Mouse (Mus musculus): ENCODE results near the gene Mphosph8. TPM values are rescaled to one million over a fixed set of nuclear protein-coding genes. Genes with fewer than 3 reads are reported as not detected.

The Mphosph8 gene
- polyA plus RNA-seq, 1 experiment from 2014 or later = 23.2 TPM

DNA sequence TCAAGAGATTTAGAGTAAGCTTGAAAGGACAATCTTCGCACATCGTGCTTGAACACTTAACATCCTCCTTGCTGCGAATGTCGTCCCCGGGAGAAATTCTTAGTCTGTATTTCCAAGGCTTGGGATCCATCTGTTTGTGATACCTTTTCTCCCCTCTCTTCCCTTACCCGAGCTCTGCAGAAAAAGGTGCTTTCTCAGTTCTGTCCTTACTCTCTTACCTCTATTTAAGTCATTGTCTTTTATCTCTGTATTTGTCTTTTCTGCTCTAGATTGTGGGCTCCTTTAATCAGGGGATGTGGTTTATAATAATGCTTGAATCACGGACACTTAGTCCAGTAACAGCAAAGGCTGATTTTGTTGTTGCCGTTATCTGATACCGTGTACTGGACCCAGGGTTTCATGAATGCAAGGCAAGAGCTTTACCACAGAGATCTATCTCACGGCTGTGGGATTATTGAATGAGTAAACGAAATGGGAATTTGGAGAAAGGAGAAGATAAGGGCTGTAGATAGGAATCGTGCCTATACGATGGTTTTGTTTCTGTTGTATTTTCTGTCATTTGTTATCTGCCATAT, 1.1 kb downstream of the Mphosph8 start:
- Histone ChIP-seq H3K27ac (ENCODE audit: low read length) (peak overlapping the region; percentile 92; the same call in 1 of the 2 replicates), H3K36me3 (ENCODE audit: control insufficient read depth, insufficient read depth, low read length) (no peaks in the 10 kb centered on the region)
- 3% methylated on average over 13 of the region's 13 CpGs for WGBS

DNA sequence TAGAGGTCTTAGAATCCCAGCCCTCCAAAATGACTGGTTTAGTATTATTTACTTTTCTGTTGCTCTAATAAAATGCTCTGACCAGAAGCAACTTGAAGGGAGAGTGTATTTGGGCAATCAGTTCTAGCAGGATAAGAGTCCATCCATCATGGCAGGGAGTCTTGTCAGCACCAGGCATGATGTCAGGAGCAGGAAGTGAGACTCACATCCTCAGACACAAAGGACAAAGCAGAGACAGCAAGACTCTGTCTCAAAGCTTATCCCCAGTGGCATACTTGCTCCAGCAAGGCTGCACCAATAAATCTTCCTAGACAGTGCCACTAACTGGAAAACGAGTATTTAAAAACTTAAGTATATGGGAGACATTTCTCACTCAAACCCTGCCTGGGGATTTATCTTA, 17.4 kb downstream of the Mphosph8 start:
- H3K4me2 ChIP-seq (ENCODE audit: low read depth, low read length) = no peak overlapping the region
- 33% methylated on average over 1 of the region's 1 CpGs for WGBS
- no peak for ATAC-seq
- H3K4me1 ChIP-seq (ENCODE audit: control insufficient read depth, insufficient read depth, low read length) = no peaks in the 10 kb centered on the region
- no peaks in the 10 kb centered on the region for H3K27me3 ChIP-seq (replicated peaks; ENCODE audit: control insufficient read depth, insufficient read depth, low read length)
- no peaks in the 10 kb centered on the region; the same call in 1 of the 2 replicates for H3K36me3 ChIP-seq (ENCODE audit: control insufficient read depth, insufficient read depth, low read length)
- no peak overlapping the region for H3K9ac ChIP-seq (ENCODE audit: low read depth, low read length)
- H3K9me3 ChIP-seq (ENCODE audit: control insufficient read depth, low read length) = no peaks in the 10 kb centered on the region
- no peak overlapping the region for H3K27ac ChIP-seq (ENCODE audit: low read length)
- no peak overlapping the region for H3K4me3 ChIP-seq (ENCODE audit: low read length)

More for the DNA sequence above, 1.1 kb downstream of the Mphosph8 start:
- Histone ChIP-seq H3K4me3 (ENCODE audit: low read length) (peak overlapping the region; percentile 91), H3K9ac (ENCODE audit: low read depth, low read length) (peak overlapping the region; percentile 87), H3K27me3 (replicated peaks; ENCODE audit: control insufficient read depth, insufficient read depth, low read length) (no peaks in the 10 kb centered on the region), H3K4me2 (ENCODE audit: low read depth, low read length) (peak overlapping the region; percentile 80), H3K4me1 (ENCODE audit: control insufficient read depth, insufficient read depth, low read length) (peaks cover 11% of the 10 kb centered on the region), H3K9me3 (ENCODE audit: control insufficient read depth, low read length) (no peaks in the 10 kb centered on the region)
- ATAC-seq = no peak

DNA sequence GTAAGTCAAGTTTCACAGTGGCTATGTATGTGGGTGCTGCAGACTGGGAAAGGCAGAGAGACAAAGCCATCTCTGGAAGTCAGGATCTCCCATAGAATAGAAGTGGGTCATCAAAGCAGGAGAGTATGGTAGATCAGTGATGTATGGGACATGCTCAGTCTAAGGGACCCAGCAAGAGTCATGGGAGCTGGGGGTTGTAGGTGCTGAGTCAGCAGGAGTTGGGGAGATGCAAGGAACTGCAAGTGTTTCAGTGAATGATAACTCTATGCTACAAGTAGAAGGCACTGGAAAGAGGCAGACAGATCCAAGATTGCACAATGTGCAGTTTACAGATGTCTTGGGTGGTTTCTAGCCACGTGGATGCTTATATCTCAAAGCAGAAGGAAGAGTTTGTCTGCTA, 21.1 kb downstream of the Mphosph8 start:
- H3K36me3 ChIP-seq (ENCODE audit: control insufficient read depth, insufficient read depth, low read length) = peaks cover 9% of the 10 kb centered on the region

DNA sequence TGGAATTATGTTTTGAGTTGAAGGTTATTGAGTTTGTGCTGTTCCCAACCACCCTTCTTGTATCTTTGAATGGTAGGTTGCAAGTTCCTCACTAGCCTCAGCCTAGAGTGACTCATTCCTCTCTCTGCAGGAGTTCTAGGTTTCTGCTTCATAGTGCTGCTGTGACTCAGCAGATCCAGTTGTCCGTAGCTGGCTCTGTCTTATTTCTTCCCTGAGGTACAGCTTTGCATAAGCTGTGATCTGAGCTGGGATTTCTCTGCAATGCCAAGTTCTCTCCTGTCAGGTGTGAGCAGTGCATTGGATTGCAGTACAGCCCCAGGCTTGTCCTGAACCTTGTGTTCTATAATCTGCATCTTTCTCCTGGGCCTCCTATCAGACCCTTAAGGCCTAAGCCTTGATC, 21.7 kb downstream of the Mphosph8 start:
- no peaks in the 10 kb centered on the region for H3K4me1 ChIP-seq (ENCODE audit: control insufficient read depth, insufficient read depth, low read length)
- no peak overlapping the region for H3K4me3 ChIP-seq (ENCODE audit: low read length)
- H3K9me3 ChIP-seq (ENCODE audit: control insufficient read depth, low read length) = no peaks in the 10 kb centered on the region
- H3K9ac ChIP-seq (ENCODE audit: low read depth, low read length) = no peak overlapping the region
- ATAC-seq = no peak
- H3K4me2 ChIP-seq (ENCODE audit: low read depth, low read length) = no peak overlapping the region
- no peaks in the 10 kb centered on the region for H3K27me3 ChIP-seq (replicated peaks; ENCODE audit: control insufficient read depth, insufficient read depth, low read length)
- H3K36me3 ChIP-seq (ENCODE audit: control insufficient read depth, insufficient read depth, low read length) = peaks cover 9% of the 10 kb centered on the region
- no peak overlapping the region for H3K27ac ChIP-seq (ENCODE audit: low read length)
- WGBS = 89% methylated on average over 1 of the region's 1 CpGs

More for the DNA sequence above, 21.1 kb downstream of the Mphosph8 start:
- Histone ChIP-seq H3K9me3 (ENCODE audit: control insufficient read depth, low read length) (no peaks in the 10 kb centered on the region), H3K4me1 (ENCODE audit: control insufficient read depth, insufficient read depth, low read length) (no peaks in the 10 kb centered on the region), H3K4me2 (ENCODE audit: low read depth, low read length) (no peak overlapping the region), H3K27ac (ENCODE audit: low read length) (no peak overlapping the region), H3K4me3 (ENCODE audit: low read length) (no peak overlapping the region), H3K9ac (ENCODE audit: low read depth, low read length) (no peak overlapping the region), H3K27me3 (replicated peaks; ENCODE audit: control insufficient read depth, insufficient read depth, low read length) (no peaks in the 10 kb centered on the region)
- ATAC-seq = no peak
- WGBS = 92% methylated on average over 1 of the region's 1 CpGs

DNA sequence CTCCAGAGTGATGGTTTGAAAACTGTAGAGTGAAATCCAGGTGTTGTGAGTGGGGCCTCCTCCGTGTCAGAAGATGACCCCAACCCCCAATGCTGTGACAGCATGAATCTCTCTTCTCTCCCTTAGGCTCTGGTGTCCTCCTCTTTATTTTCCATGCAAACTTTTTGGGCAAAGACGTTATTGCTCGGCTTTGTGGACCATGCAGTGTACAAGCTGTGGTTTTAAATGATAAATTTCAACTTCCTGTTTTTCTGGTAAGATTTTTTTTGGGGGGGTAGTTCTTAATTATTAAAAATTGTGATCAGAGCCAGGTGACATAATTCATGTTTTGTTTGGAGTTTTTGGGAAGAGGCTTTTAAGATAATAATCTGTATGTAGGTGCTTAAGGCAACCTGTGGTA, 27.4 kb downstream of the Mphosph8 start:
- no peak overlapping the region for H3K27ac ChIP-seq (ENCODE audit: low read length)
- WGBS = 74% methylated on average over 3 of the region's 3 CpGs
- H3K4me3 ChIP-seq (ENCODE audit: low read length) = no peak overlapping the region
- H3K4me1 ChIP-seq (ENCODE audit: control insufficient read depth, insufficient read depth, low read length) = no peaks in the 10 kb centered on the region
- H3K27me3 ChIP-seq (replicated peaks; ENCODE audit: control insufficient read depth, insufficient read depth, low read length) = no peaks in the 10 kb centered on the region
- H3K36me3 ChIP-seq (ENCODE audit: control insufficient read depth, insufficient read depth, low read length) = peaks cover 18% of the 10 kb centered on the region
- no peak overlapping the region for H3K4me2 ChIP-seq (ENCODE audit: low read depth, low read length)
- no peak overlapping the region for H3K9ac ChIP-seq (ENCODE audit: low read depth, low read length)
- no peaks in the 10 kb centered on the region for H3K9me3 ChIP-seq (ENCODE audit: control insufficient read depth, low read length)
- no peak for ATAC-seq

DNA sequence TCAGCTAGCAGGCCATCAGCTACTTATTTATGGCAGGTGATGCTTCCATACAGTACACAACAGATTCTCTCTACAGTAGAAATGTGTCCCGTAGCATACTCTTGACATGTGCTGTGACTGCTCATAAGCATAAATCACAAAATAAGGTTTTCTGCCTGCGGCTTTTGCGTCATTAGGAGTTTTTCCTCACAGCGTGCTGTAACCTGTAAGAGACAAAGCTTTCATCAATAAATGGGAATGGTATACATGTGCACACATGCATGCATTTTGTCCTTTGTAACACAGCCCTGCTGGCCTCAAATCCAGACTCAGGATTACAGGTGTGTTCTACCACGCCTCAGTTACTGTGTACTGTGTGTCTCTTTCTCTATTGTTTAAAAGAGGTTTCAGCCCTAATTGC, 29.8 kb downstream of the Mphosph8 start:
- H3K27ac ChIP-seq (ENCODE audit: low read length) = no peak overlapping the region
- H3K27me3 ChIP-seq (replicated peaks; ENCODE audit: control insufficient read depth, insufficient read depth, low read length) = no peaks in the 10 kb centered on the region
- H3K4me2 ChIP-seq (ENCODE audit: low read depth, low read length) = no peak overlapping the region
- H3K4me1 ChIP-seq (ENCODE audit: control insufficient read depth, insufficient read depth, low read length) = no peaks in the 10 kb centered on the region
- no peaks in the 10 kb centered on the region for H3K9me3 ChIP-seq (ENCODE audit: control insufficient read depth, low read length)
- no peak overlapping the region for H3K9ac ChIP-seq (ENCODE audit: low read depth, low read length)
- no peak for ATAC-seq
- H3K36me3 ChIP-seq (ENCODE audit: control insufficient read depth, insufficient read depth, low read length) = peaks cover 11% of the 10 kb centered on the region
- no peak overlapping the region for H3K4me3 ChIP-seq (ENCODE audit: low read length)
- 89% methylated on average over 5 of the region's 5 CpGs for WGBS

DNA sequence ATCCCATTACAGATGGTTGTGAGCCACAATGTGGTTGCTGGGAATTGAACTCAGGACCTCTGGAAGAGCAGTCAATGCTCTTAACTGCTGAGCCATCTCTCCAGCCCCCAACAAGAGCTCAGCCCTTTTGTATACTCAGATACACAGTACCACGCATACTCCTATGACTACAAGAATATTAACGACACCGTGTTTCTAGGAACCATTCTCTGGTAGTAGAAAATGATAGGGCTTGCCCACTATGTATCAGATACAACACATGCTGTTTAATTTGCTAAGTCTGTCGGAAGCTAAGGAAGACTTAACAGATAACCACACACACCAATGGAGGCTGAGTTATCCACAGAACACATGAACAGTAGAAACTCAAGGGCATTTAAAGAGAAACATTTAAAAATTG, 34.6 kb downstream of the Mphosph8 start:
- Histone ChIP-seq H3K27me3 (replicated peaks; ENCODE audit: control insufficient read depth, insufficient read depth, low read length) (no peaks in the 10 kb centered on the region), H3K9me3 (ENCODE audit: control insufficient read depth, low read length) (no peaks in the 10 kb centered on the region), H3K36me3 (ENCODE audit: control insufficient read depth, insufficient read depth, low read length) (peaks cover 9% of the 10 kb centered on the region), H3K9ac (ENCODE audit: low read depth, low read length) (no peak overlapping the region), H3K4me2 (ENCODE audit: low read depth, low read length) (no peak overlapping the region), H3K27ac (ENCODE audit: low read length) (no peak overlapping the region), H3K4me3 (ENCODE audit: low read length) (no peak overlapping the region), H3K4me1 (ENCODE audit: control insufficient read depth, insufficient read depth, low read length) (no peaks in the 10 kb centered on the region)
- ATAC-seq = no peak
- WGBS = 91% methylated on average over 4 of the region's 4 CpGs

DNA sequence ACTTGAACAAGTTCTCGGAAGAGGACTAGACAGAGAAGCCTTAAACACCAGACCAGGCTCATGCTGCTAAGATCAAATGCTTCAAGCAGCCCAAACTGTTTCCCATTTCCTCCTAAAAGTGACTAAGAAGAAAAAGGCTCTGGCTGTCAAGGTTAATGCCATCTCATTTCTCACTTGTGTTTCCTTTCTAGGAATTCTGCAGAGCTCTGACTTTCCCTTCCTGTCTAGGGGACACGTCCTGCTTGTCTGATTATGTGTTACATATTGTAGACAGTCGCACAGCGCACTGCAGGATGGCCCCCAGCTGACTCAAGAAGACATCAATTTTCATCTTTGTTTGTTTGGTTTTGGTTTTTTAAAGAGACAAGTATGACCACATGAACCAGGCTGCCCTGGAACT, 37.6 kb downstream of the Mphosph8 start:
- 71% methylated on average over 4 of the region's 4 CpGs for WGBS

DNA sequence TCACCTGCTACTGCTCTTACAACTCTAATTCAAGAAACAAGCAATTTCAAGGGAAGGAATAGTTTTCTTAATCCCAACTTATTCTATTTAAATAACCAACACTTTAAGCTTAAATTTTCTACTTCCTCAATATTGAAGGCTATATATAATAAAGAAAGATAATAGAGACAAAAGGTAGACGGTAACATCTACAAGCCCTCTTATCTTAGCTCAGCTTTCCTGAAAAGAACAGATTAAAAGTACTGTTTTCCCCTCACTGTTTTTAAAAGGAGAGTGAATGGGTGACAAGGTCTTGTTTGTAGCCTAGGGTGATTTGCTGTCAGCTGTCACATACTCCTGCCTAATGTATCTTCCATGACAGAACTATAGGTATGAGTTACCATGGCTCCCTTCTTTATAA, 58.4 kb downstream of the Mphosph8 start:
- no peak for ATAC-seq
- H3K9me3 ChIP-seq (ENCODE audit: control insufficient read depth, low read length) = no peaks in the 10 kb centered on the region
- no peak overlapping the region for H3K4me2 ChIP-seq (ENCODE audit: low read depth, low read length)
- peaks cover 2% of the 10 kb centered on the region; the same call in 1 of the 2 replicates for H3K36me3 ChIP-seq (ENCODE audit: control insufficient read depth, insufficient read depth, low read length)
- 75% methylated on average over 1 of the region's 1 CpGs for WGBS
- H3K9ac ChIP-seq (ENCODE audit: low read depth, low read length) = no peak overlapping the region
- no peak overlapping the region for H3K27ac ChIP-seq (ENCODE audit: low read length)
- no peaks in the 10 kb centered on the region for H3K4me1 ChIP-seq (ENCODE audit: control insufficient read depth, insufficient read depth, low read length)
- H3K4me3 ChIP-seq (ENCODE audit: low read length) = no peak overlapping the region
- H3K27me3 ChIP-seq (replicated peaks; ENCODE audit: control insufficient read depth, insufficient read depth, low read length) = no peaks in the 10 kb centered on the region

More for the DNA sequence above, 37.6 kb downstream of the Mphosph8 start:
- Histone ChIP-seq H3K27me3 (replicated peaks; ENCODE audit: control insufficient read depth, insufficient read depth, low read length) (no peaks in the 10 kb centered on the region), H3K4me3 (ENCODE audit: low read length) (no peak overlapping the region), H3K9me3 (ENCODE audit: control insufficient read depth, low read length) (no peaks in the 10 kb centered on the region), H3K4me2 (ENCODE audit: low read depth, low read length) (no peak overlapping the region), H3K27ac (ENCODE audit: low read length) (no peak overlapping the region), H3K36me3 (ENCODE audit: control insufficient read depth, insufficient read depth, low read length) (no peaks in the 10 kb centered on the region), H3K9ac (ENCODE audit: low read depth, low read length) (no peak overlapping the region), H3K4me1 (ENCODE audit: control insufficient read depth, insufficient read depth, low read length) (no peaks in the 10 kb centered on the region)
- ATAC-seq = no peak

DNA sequence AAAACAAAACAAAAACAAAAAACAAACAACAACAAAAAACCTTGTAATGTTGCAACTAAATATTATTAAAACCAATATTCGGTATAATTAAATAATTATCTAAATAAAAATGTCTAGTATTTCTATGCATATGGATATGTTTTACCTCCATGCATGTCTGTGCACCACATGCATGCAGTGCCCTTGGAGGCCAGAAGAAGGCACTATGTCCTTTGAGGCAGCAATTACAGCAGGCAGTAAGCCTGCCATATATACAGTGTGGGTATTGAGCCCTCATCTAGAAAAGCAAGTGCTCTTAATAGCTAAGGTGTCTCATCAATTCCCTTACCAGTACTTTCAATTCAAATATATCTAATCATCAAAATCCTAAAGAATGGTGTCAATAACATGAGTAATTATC, 72.1 kb downstream of the Mphosph8 start:
- Histone ChIP-seq H3K27ac (ENCODE audit: low read length) (no peak overlapping the region), H3K4me2 (ENCODE audit: low read depth, low read length) (no peak overlapping the region), H3K9ac (ENCODE audit: low read depth, low read length) (no peak overlapping the region), H3K36me3 (ENCODE audit: control insufficient read depth, insufficient read depth, low read length) (no peaks in the 10 kb centered on the region), H3K9me3 (ENCODE audit: control insufficient read depth, low read length) (no peaks in the 10 kb centered on the region), H3K4me1 (ENCODE audit: control insufficient read depth, insufficient read depth, low read length) (no peaks in the 10 kb centered on the region), H3K27me3 (replicated peaks; ENCODE audit: control insufficient read depth, insufficient read depth, low read length) (no peaks in the 10 kb centered on the region), H3K4me3 (ENCODE audit: low read length) (no peak overlapping the region)
- WGBS = 96% methylated on average over 1 of the region's 1 CpGs
- no peak for ATAC-seq
